ENCODE assay signal across 9 mouse cellular contexts in genomic region chr7:4521231-4522003, GRCm38 (mm10). TPM values are rescaled to one million over a fixed set of nuclear protein-coding genes. Genes with fewer than 3 reads are reported as not detected.
DNase-seq lines count a peak whose midpoint lies in the region; ATAC-seq and TF ChIP-seq lines count a peak whose summit lies in the region.
"Had no signal": no experiment of that assay in that cellular context is flagged by ENCODE, and none has a peak within 500 bp of the region (broad histone marks: within the 10 kb centered on the region; RNA-seq: fewer than 3 reads in every experiment).

No protein-coding gene starts in this region.

- peak; percentile 33 for DNase-seq in CD4-positive, CD25-positive, alpha-beta regulatory T cell, adult 2 months (ENCODE audit: low read depth, low spot score)
- DNase-seq in hindbrain, postnatal 0 days (ENCODE audit: low spot score): no peak
- DNase-seq in right cerebral cortex, postnatal 4 days: no peak
- DNase-seq in frontal cortex, postnatal 25 days (ENCODE audit: low spot score in 2 of 2): no peak
- DNase-seq in gastrocnemius, postnatal 36 days: no peak

- no peak for TF ChIP-seq POLR2A in embryonic fibroblast, embryonic 13.5 days (IDR thresholded peaks at IDR 0.05; ENCODE audit: low read depth, low read length)

- H3K27me3 ChIP-seq in hindbrain, postnatal 0 days (ENCODE audit: insufficient read depth, low read length): no peaks in the 10 kb centered on the region
- H3K27me3 ChIP-seq in neural tube, embryonic 12.5 days (replicated peaks): peaks cover 14% of the 10 kb centered on the region

- ATAC-seq in CD4-positive, CD25-positive, alpha-beta regulatory T cell, adult 4 months: no peak
- ATAC-seq in hindbrain, postnatal 0 days: no peak
- ATAC-seq in neural tube, embryonic 12.5 days (ENCODE audit: low FRiP score, low read depth): no peak

- H3K9me3 ChIP-seq in hindbrain, postnatal 0 days (ENCODE audit: low read length): no peaks in the 10 kb centered on the region
- H3K9me3 ChIP-seq in neural tube, embryonic 12.5 days: no peaks in the 10 kb centered on the region

- no peaks in the 10 kb centered on the region for H3K4me1 ChIP-seq in embryonic fibroblast, embryonic 13.5 days (ENCODE audit: control insufficient read depth, insufficient read depth, low read length)
- no peaks in the 10 kb centered on the region; the same call in 1 of the 2 replicates for H3K4me1 ChIP-seq in hindbrain, postnatal 0 days (ENCODE audit: insufficient read depth, low read length)
- peaks cover 8% of the 10 kb centered on the region for H3K4me1 ChIP-seq in neural tube, embryonic 12.5 days

- intact Hi-C loops in gastrocnemius, postnatal 36 days (cut with DNase I): no loop called here

- H3K4me2 ChIP-seq in hindbrain, postnatal 0 days (ENCODE audit: low read depth, low read length): peak overlapping the region; percentile 46
- H3K4me2 ChIP-seq in neural tube, embryonic 12.5 days (replicated peaks): peak overlapping the region; percentile 56

- WGBS in hindbrain, postnatal 0 days: 35% methylated on average over 30 of the region's 32 CpGs
- 29% methylated on average over 32 of the region's 32 CpGs for WGBS in neural tube, embryonic 12.5 days

- peak; percentile 23; the same call in 1 of the 2 replicates for TF ChIP-seq CTCF in embryonic fibroblast, embryonic 13.5 days (IDR thresholded peaks at IDR 0.05; ENCODE audit: borderline replicate concordance, insufficient read depth, low read length)
- TF ChIP-seq CTCF in hindbrain, postnatal 0 days (IDR thresholded peaks at IDR 0.05; ENCODE audit: low read depth): peak; percentile 29

- H3K4me3 ChIP-seq in embryonic fibroblast, embryonic 13.5 days (ENCODE audit: insufficient read depth, low read length): no peak overlapping the region
- H3K4me3 ChIP-seq in hindbrain, postnatal 0 days (ENCODE audit: low read length): peak overlapping the region; percentile 22
- H3K4me3 ChIP-seq in neural tube, embryonic 12.5 days: no peak overlapping the region

- H3K9ac ChIP-seq in hindbrain, postnatal 0 days (replicated peaks; ENCODE audit: low read length): peak overlapping the region; percentile 33; the same call in 1 of the 2 replicates
- peak overlapping the region; percentile 35; the same call in 1 of the 2 replicates for H3K9ac ChIP-seq in neural tube, embryonic 12.5 days

- no peak overlapping the region for H3K27ac ChIP-seq in embryonic fibroblast, embryonic 13.5 days (ENCODE audit: insufficient read depth, low read length)
- no peak overlapping the region for H3K27ac ChIP-seq in hindbrain, postnatal 0 days
- no peak overlapping the region for H3K27ac ChIP-seq in neural tube, embryonic 12.5 days

- H3K36me3 ChIP-seq in hindbrain, postnatal 0 days (ENCODE audit: insufficient read depth, low read length): no peaks in the 10 kb centered on the region
- no peaks in the 10 kb centered on the region for H3K36me3 ChIP-seq in neural tube, embryonic 12.5 days

RNA-seq across cellular contexts. Expression of gene Tnni3, which starts 2.6 kb away (rescaled TPM):
- polyA plus RNA-seq in CD4-positive, CD25-positive, alpha-beta regulatory T cell, adult 4 months (2017; shearing (Covaris generic)): 1 to 10 TPM; 1.6 to 2.4 TPM
- polyA plus RNA-seq in embryonic fibroblast, embryonic 13.5 days (2011; ENCODE audit: insufficient read length, low read depth, missing spikeins): 1.2 and 4.0 TPM in 2 replicates
- 1.9 TPM in 1 of 2 replicates, not detected in the other for total RNA-seq in hindbrain, postnatal 0 days (2014; rRNA removed)
- 2.1 and 3.9 TPM in 2 replicates for polyA plus RNA-seq in hindbrain, postnatal 0 days (2015; fragmentation: Nextera tagmentation; extraction: Ambion mirVana)
- 2.8 and 2.9 TPM in 2 replicates for polyA plus RNA-seq in neural tube, embryonic 12.5 days (2016; fragmentation: Nextera tagmentation; extraction: Ambion mirVana)
- under 1 TPM; 0.44 to 0.64 TPM for total RNA-seq in gastrocnemius, postnatal 36 days (2021)

RNA-seq across cellular contexts. Expression of gene Tnnt1, which starts 5.2 kb away (rescaled TPM):
- polyA plus RNA-seq in CD4-positive, CD25-positive, alpha-beta regulatory T cell, adult 4 months (2017; shearing (Covaris generic)): 1 to 10 TPM; 6.9 to 8.3 TPM
- polyA plus RNA-seq in embryonic fibroblast, embryonic 13.5 days (2011; ENCODE audit: insufficient read length, low read depth, missing spikeins): 1.4 and 1.7 TPM in 2 replicates
- total RNA-seq in hindbrain, postnatal 0 days (2014; rRNA removed): 0.93 and 3.5 TPM in 2 replicates
- polyA plus RNA-seq in hindbrain, postnatal 0 days (2015; fragmentation: Nextera tagmentation; extraction: Ambion mirVana): 2.9 and 3.6 TPM in 2 replicates
- 58.1 and 75.1 TPM in 2 replicates for polyA plus RNA-seq in neural tube, embryonic 12.5 days (2016; fragmentation: Nextera tagmentation; extraction: Ambion mirVana)
- 100 to 1,000 TPM; 181 to 818 TPM for total RNA-seq in gastrocnemius, postnatal 36 days (2021)

RNA-seq across cellular contexts. Expression of gene Dnaaf3, which starts 10.8 kb away (rescaled TPM):
- 1 to 10 TPM; 1.4 to 2.8 TPM for polyA plus RNA-seq in CD4-positive, CD25-positive, alpha-beta regulatory T cell, adult 4 months (2017; shearing (Covaris generic))
- polyA plus RNA-seq in embryonic fibroblast, embryonic 13.5 days (2011; ENCODE audit: insufficient read length, low read depth, missing spikeins): 2.2 and 3.2 TPM in 2 replicates
- total RNA-seq in hindbrain, postnatal 0 days (2014; rRNA removed): 2.1 and 3.8 TPM in 2 replicates
- 2.0 and 2.6 TPM in 2 replicates for polyA plus RNA-seq in hindbrain, postnatal 0 days (2015; fragmentation: Nextera tagmentation; extraction: Ambion mirVana)
- 1.2 and 1.7 TPM in 2 replicates for polyA plus RNA-seq in neural tube, embryonic 12.5 days (2016; fragmentation: Nextera tagmentation; extraction: Ambion mirVana)
- not detected for total RNA-seq in gastrocnemius, postnatal 36 days (2021)

RNA-seq across cellular contexts. Expression of gene Ppp1r12c, which starts 19.9 kb away (rescaled TPM):
- 10 to 100 TPM; 13.5 to 27.7 TPM for polyA plus RNA-seq in CD4-positive, CD25-positive, alpha-beta regulatory T cell, adult 4 months (2017; shearing (Covaris generic))
- 72.2 and 79.4 TPM in 2 replicates for polyA plus RNA-seq in embryonic fibroblast, embryonic 13.5 days (2011; ENCODE audit: insufficient read length, low read depth, missing spikeins)
- 88.2 and 109 TPM in 2 replicates for total RNA-seq in hindbrain, postnatal 0 days (2014; rRNA removed)
- 33.9 and 42.0 TPM in 2 replicates for polyA plus RNA-seq in hindbrain, postnatal 0 days (2015; fragmentation: Nextera tagmentation; extraction: Ambion mirVana)
- 61.1 and 72.5 TPM in 2 replicates for polyA plus RNA-seq in neural tube, embryonic 12.5 days (2016; fragmentation: Nextera tagmentation; extraction: Ambion mirVana)
- 10 to 100 TPM; 18.3 to 19.4 TPM for total RNA-seq in gastrocnemius, postnatal 36 days (2021)

RNA-seq across cellular contexts. Expression of gene Syt5, which starts 25.9 kb away (rescaled TPM):
- under 1 TPM in 1 of 2 experiments, not detected in 1; 0.35 TPM for polyA plus RNA-seq in CD4-positive, CD25-positive, alpha-beta regulatory T cell, adult 4 months (2017; shearing (Covaris generic))
- 1.7 and 2.3 TPM in 2 replicates for polyA plus RNA-seq in embryonic fibroblast, embryonic 13.5 days (2011; ENCODE audit: insufficient read length, low read depth, missing spikeins)
- 81.1 and 83.7 TPM in 2 replicates for total RNA-seq in hindbrain, postnatal 0 days (2014; rRNA removed)
- polyA plus RNA-seq in hindbrain, postnatal 0 days (2015; fragmentation: Nextera tagmentation; extraction: Ambion mirVana): 103 and 106 TPM in 2 replicates
- 27.9 and 28.6 TPM in 2 replicates for polyA plus RNA-seq in neural tube, embryonic 12.5 days (2016; fragmentation: Nextera tagmentation; extraction: Ambion mirVana)
- not detected for total RNA-seq in gastrocnemius, postnatal 36 days (2021)
- total RNA-seq: common myeloid progenitor, adult 5-6 weeks had no signal
